Mouse (Mus musculus) kidney, postnatal 14 days (tissue): ENCODE data around the gene Trim41.
A peak's percentile ranks its signal among the peaks of the same experiment; 100 is the strongest.
"Not testable (repeated sequence)": the region's sequence is repeated elsewhere in the genome, so short reads cannot be mapped to it uniquely, and the experiment has no call there.

Source experiments
- DNase-seq: peaks from one replicate; pipeline ENCODE4 v3.0.0; 2022; ENCODE audit warnings: mixed read lengths

Trim41 gene

GRCm38 (mm10) chr11:48816800-48817665, at the start of gene Trim41:
Gene Trim41 (minus strand): TSS chr11:48817353.
- peak; percentile 99 for DNase-seq

DNA sequence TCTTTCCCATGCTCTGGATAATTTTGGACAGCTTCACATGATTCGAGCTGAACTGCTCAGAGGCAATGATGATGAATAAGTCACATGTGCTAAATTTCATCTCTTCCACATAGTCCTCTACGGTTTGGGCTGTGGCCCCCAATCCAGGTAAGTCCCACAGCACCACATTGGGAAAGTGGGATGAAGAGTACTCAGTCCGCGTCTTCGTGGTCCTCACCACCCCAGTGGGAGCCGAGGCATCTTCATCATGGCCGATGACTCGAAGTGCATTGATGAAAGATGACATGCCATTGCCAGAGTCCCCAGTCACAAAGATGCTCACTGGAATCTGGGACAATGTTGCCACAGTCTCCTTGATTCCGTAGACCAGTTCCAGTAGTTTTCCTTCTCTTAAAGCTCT, 49.3 kb upstream of the Trim41 start:
- no peak for DNase-seq

GRCm38 (mm10) chr11:48863808-48864207, 46.7 kb upstream of the Trim41 start:
- no peak for DNase-seq

- DNase-seq: no peak
Measured at GRCm38 (mm10) chr11:48862784-48863319, 45.7 kb upstream of the Trim41 start.

- DNase-seq: peak; percentile 76
Measured at GRCm38 (mm10) chr11:48859014-48859413, 41.9 kb upstream of the Trim41 start.

DNA sequence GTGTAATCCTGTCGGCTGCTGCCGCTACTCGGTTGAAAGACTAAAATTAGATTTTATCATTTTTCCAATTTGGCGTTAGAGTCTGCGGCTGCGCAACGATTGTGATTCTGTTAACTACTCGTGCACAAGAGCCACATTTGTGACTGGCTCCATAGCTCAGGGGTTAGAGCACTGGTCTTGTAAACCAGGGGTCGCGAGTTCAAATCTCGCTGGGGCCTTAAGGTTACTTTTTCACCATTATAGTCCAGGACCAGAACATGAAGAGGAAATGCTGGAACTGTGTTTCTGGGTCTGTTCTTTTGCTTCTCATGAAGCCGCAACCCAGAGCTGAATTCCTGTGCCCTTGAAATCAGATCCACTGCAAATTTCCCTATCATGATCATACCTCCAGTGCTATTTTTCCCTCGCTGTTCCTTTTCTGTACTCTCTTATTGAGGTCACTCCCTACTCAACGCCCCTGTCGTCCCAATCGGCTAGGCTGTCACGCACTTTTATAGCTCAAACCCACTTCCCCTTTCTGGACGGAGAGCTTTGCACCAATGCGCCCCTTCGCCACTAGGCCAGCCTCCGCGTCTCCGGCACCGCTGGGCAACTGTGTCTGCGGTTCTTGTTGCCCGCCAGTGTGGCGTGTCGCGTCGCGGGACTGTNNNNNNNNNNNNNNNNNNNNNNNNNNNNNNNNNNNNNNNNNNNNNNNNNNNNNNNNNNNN, 36.5 kb upstream of the Trim41 start:
- peak; percentile 90 for DNase-seq

DNA sequence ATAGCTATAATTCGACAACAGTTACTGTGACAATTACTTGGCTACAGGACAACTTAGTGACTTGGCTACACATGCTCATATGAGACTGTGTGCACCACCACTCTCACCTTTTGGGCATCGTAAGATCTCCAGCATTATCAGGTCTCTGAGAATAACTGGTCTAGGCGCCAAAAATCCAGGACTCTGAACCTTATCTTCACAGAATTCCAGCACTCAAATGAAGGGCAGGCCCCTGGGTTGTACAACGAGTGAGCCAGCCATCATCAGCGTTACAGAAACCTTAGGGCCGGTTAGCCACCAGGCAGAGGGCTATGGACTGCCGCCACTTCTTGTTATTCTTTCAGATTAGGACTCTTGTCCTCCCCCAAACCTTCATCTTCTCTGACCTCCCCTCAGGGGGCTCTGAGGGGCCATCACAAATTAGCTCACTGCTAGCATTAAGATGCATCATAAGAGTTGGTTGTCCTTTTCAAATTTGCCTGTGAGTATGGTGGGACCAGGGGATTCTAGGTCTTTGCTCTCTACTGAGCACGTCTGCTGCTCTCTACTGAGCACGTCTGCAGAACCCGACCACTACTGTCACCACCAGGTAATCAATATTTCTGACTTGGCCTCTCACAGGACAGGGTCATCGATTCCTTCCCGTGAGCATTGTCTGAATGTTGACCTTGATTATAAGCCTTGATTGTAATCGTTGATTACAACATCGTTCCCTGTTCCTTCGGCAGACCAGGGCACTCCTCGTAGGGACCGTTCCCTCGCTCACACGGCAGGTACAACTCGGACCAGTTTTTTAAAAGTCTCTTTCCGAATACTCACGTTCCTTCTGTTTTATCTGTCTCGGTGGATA, 35.7 kb upstream of the Trim41 start:
- DNase-seq: no peak

GRCm38 (mm10) chr11:48852190-48852589, 35.0 kb upstream of the Trim41 start:
- no peak for DNase-seq

GRCm38 (mm10) chr11:48851270-48851995, 34.3 kb upstream of the Trim41 start:
- DNase-seq: no peak

GRCm38 (mm10) chr11:48850240-48850639, 33.1 kb upstream of the Trim41 start:
- no peak for DNase-seq

DNA sequence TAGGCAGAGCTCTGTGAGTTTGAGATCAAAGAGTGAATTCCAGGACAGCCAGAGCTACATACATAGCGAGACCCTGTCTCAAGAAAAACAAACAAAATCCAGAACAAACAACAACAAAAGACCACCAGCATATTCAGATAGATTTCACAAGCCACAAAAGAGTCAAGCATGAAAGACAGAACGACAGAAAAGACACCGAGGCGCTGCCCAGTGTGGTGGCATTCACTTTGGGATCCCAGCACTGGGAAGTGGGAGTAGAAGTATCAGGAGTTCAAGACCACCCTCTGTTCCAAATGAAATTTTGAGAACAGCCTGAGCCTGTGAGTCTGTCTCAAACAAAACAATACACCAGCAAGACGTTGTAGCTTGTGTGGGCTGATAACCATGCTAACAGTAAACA, 29.7 kb upstream of the Trim41 start:
- no peak for DNase-seq

- DNase-seq: not testable (repeated sequence)
Measured at GRCm38 (mm10) chr11:48846362-48846761, 29.2 kb upstream of the Trim41 start.

DNA sequence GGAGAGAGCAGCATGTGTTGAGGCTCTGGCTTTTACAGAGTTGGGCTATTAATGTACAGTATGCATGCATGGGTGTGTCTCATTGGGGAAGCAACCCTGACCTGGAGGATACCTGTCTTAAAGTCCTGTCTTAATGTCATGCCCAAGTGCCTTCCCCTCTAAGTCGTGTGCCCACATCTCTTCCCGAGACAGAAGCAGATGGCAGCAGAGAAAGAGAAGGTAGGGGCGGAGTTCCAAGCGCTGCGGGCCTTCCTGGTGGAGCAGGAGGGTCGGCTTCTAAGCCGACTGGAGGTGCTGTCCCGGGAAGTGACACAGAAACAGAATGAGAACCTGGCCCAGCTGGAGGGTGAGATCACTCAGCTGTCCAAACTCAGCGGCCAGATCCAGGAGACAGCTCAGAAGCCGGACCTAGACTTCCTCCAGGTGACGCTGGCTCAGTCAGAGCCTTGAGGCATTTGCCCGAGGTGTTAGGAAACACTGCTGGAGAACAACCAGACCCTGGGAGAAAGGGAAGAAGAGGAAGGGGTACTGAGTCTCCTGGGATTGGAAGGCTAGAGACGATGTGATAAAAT, 28.2 kb upstream of the Trim41 start:
- no peak for DNase-seq

DNA sequence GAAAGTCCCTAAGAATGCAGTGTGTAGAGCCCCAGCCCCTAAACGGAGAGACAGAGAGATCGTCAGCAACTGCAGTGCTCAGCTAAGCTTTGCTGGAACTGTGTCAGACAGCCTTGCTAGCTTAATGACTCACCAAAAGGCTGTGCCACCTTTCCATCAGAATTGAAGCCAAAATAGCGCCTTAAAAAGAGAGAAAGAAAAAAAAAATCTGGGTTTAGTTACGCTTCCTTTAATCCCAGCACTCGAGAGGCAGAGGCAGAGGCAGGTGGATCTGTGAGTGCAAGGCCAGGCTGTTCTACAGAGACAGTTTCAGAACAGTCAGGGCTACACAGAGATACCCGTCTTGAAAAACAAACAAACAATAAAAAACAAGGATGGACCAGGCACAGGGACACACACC, 27.2 kb upstream of the Trim41 start:
- DNase-seq: no peak

DNA sequence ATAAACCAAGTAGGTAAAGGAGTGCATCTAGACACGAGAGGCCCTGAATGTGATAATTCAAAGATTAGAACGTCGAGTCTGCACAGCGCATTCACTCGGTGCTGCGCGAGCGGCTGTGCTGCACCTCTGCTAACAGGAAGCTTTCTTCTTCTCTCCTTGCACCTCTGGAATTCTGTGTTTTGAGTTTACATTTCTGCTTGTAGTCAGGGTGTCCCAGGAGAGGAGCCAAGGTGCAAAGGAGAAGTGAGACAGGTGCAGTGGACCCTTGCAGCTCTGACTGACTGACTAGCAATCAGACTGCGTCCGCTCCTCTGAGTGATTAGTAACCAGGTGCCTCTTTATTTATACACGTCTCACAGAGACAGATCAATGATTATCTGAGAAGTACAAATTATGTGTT, 26.0 kb upstream of the Trim41 start:
- DNase-seq: peak; percentile 74

DNA sequence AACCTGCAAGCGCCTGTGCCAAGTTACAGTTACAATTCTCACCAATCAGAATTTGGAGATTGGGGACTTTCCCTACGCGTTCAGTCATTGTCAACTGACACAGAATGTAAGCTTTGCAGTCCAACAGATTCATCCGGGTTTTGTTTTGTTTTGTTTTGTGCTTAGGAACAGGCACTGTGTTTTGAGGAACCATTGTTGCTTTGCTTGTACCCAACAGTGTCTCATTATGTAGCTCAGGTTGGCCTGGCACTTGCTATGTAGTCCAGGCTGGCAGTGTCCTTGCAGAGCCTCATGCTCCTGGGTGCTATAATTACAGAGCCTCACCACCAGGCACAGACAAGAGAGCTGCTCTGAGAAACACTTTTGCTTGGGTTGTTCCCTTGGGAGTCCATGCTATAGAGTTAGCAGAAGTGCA, 25.2 kb upstream of the Trim41 start:
- no peak for DNase-seq

DNA sequence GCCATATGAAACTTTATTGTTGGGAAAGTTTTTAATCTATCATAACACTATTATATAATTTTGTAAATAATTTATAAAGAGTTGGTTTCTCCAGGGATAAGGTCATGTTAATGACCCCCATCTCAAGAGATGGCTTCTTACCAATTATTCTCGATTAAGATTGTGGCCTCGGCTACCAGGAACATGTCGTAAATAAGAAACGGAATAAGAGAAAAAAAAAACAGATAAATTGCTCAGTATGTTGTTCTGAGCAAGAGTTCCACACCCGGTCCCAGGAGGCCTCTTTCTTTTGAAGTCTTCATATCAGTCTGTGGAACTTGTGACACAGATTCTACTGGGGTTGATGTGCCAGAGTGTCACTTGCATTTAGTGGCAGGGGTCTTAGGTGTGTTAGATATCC, 24.1 kb upstream of the Trim41 start:
- DNase-seq: no peak

DNA sequence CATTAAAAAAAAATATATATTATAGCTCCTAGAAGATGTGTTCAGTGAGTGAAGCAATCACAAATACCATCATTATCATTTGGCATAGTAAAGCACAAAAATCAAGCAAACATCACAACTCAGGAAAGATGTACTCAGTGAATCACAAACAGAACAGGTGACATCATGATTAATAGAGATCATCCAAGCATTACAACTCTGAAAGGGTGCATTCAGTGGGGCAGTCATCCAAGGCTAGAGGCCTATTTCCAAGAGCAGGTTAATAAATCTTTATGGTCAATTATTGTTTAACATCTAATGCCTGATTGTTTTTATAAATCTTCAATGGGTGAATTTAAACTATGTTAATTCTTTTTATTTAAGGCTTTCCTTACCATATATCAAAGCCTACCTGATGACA, 23.7 kb upstream of the Trim41 start:
- DNase-seq: peak; percentile 63

DNA sequence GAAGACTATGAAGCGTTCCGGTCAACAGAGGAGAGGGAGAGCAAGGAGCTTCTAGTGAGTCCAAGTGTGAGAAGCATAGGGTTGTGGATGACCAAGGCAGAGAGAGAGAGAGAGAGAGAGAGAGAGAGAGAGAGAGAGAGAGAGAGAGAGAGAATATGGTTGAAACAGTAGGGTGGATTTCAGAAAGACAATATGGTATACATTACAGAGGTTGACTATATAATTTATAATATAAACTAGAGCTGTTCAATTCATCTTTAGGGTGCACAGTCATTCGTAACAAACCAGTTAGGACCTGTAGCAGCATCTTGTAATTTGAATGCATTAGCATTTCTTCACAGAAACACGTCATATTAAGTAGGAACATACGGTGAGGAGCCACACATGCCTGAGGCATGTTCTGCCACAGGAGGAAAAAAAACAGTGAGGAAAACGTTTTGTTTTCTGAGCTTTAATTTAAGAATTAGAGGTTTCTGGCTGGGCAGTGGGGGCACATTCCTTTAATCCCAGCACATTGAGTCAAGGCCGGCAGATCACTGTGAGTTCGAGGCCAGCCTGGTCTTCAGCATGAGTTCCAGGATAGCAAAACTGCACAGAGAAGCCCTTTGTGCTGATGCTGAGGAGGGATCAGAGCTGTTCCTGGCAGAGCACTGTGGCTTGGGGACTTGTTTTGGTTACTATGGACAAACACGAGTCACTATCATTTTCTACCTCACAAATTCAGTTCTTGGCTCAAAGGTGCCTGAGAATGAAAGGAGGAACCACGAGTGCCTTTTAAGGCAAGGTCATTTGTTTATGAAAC, 21.9 kb upstream of the Trim41 start:
- no peak for DNase-seq

GRCm38 (mm10) chr11:48838181-48838797, 21.1 kb upstream of the Trim41 start:
- DNase-seq: peak; percentile 67
